Comparison of ENCODE assay signal across 14 mouse cellular contexts in genomic region chr2:138476486-138476885, GRCm38 (mm10).
DNase-seq lines count a peak whose midpoint lies in the region; ATAC-seq and TF ChIP-seq lines count a peak whose summit lies in the region.
"Had no signal": no experiment of that assay in that cellular context is flagged by ENCODE, and none has a peak within 500 bp of the region (broad histone marks: within the 10 kb centered on the region; RNA-seq: fewer than 3 reads in every experiment).

No protein-coding gene starts in this region.

- no peak for ATAC-seq in cerebellum, adult (ENCODE audit: insufficient number of reproducible peaks, low FRiP score, low TSS enrichment)
- ATAC-seq in hindbrain, embryonic 14.5 days (ENCODE audit: low FRiP score): no peak
- ATAC-seq in monocyte, adult 5-6 weeks (replicated peaks; ENCODE audit: insufficient number of reproducible peaks, low FRiP score, low TSS enrichment, poor library complexity, severe bottlenecking): no peak
- ATAC-seq: intestine, postnatal 0 days had no signal

- no peak overlapping the region for H3K4me2 ChIP-seq in hindbrain, embryonic 14.5 days (replicated peaks)
- H3K4me2 ChIP-seq: embryonic facial prominence, embryonic 12.5 days; heart, embryonic 11.5 days had no signal

- no peaks in the 10 kb centered on the region for H3K9me3 ChIP-seq in hindbrain, embryonic 14.5 days (ENCODE audit: control insufficient read depth, low read length)
- H3K9me3 ChIP-seq: embryonic facial prominence, embryonic 12.5 days; midbrain, embryonic 10.5 days had no signal

- TF ChIP-seq POLR2A in cerebellum, adult 2 months (IDR thresholded peaks at IDR 0.05; ENCODE audit: borderline replicate concordance, insufficient read depth, low read length): no peak
- no peak for TF ChIP-seq POLR2A in brain, embryonic 14.5 days (IDR thresholded peaks at IDR 0.05; ENCODE audit: borderline replicate concordance, extremely low read depth, insufficient read depth, insufficient read length, poor library complexity, severe bottlenecking)

- WGBS in cerebellum, adult 2 months: 19% methylated on average over 3 of the region's 3 CpGs
- 95% methylated on average over 3 of the region's 3 CpGs for WGBS in hindbrain, embryonic 14.5 days

- intact Hi-C loops in left cerebral cortex, postnatal 36 days (cut with DNase I): loop anchor here (5.0 kb wide), 1 partner anchor 141 kb away; no protein-coding TSS in a partner anchor

- TF ChIP-seq CTCF in cerebellum, adult 2 months (IDR thresholded peaks at IDR 0.05; ENCODE audit: borderline replicate concordance, insufficient read depth, low read depth, low read length): no peak
- no peak for TF ChIP-seq CTCF in brain, embryonic 14.5 days (IDR thresholded peaks at IDR 0.05; ENCODE audit: borderline replicate concordance, extremely low read depth, insufficient read depth, insufficient read length)

- H3K9ac ChIP-seq in hindbrain, embryonic 14.5 days: no peak overlapping the region
- H3K9ac ChIP-seq: embryonic facial prominence, embryonic 12.5 days had no signal

- H3K36me3 ChIP-seq in hindbrain, embryonic 14.5 days (replicated peaks; ENCODE audit: control insufficient read depth, insufficient read depth): no peaks in the 10 kb centered on the region
- H3K36me3 ChIP-seq: embryonic facial prominence, embryonic 12.5 days; midbrain, embryonic 10.5 days had no signal

- H3K27ac ChIP-seq in cerebellum, adult 2 months (ENCODE audit: insufficient read depth, low read length): peak overlapping the region; percentile 78; the same call in 1 of the 2 replicates
- no peak overlapping the region for H3K27ac ChIP-seq in hindbrain, embryonic 14.5 days
- H3K27ac ChIP-seq: embryonic facial prominence, embryonic 12.5 days; midbrain, embryonic 10.5 days had no signal

- no peaks in the 10 kb centered on the region for H3K27me3 ChIP-seq in cerebellum, adult 2 months (ENCODE audit: control insufficient read depth, insufficient read depth, low read length)
- H3K27me3 ChIP-seq in hindbrain, embryonic 14.5 days (ENCODE audit: control insufficient read depth, insufficient read depth, low read length): no peaks in the 10 kb centered on the region
- H3K27me3 ChIP-seq: embryonic facial prominence, embryonic 12.5 days had no signal

- peak; percentile 36 to 44 for DNase-seq in cerebellum, adult 2 months
- DNase-seq in brain, embryonic 14.5 days (ENCODE audit: low read depth): peak; percentile 11
- DNase-seq in frontal cortex, postnatal 25 days (ENCODE audit: low spot score in 2 of 2): peak; percentile 11 to 21
- DNase-seq in left cerebral cortex, postnatal 36 days (ENCODE audit: low spot score in 2 of 2): peak; percentile 60 to 67
- no peak for DNase-seq in hindbrain, embryonic 14.5 days (ENCODE audit: low spot score)
- no peak for DNase-seq in kidney, adult 11 months
- DNase-seq: adrenal gland, postnatal 14 days; liver had no signal

- peaks cover 12% of the 10 kb centered on the region; the same call in 1 of the 2 replicates for H3K4me1 ChIP-seq in cerebellum, adult 2 months (ENCODE audit: control insufficient read depth, insufficient read depth, low read length)
- no peaks in the 10 kb centered on the region for H3K4me1 ChIP-seq in hindbrain, embryonic 14.5 days (replicated peaks; ENCODE audit: control insufficient read depth, insufficient read depth, low read length)
- H3K4me1 ChIP-seq: embryonic facial prominence, embryonic 12.5 days; midbrain, embryonic 10.5 days had no signal

- H3K4me3 ChIP-seq in cerebellum, adult 2 months (replicated peaks; ENCODE audit: insufficient read depth, low read depth, low read length): no peak overlapping the region
- no peak overlapping the region for H3K4me3 ChIP-seq in hindbrain, embryonic 14.5 days (replicated peaks; ENCODE audit: low read length)
- H3K4me3 ChIP-seq: embryonic facial prominence, embryonic 12.5 days; midbrain, embryonic 10.5 days had no signal

Comparison
In these comparisons a context has a peak if more than half of its experiments do, and no peak if none do; other contexts are left out.
1. DNase-seq: peak in cerebellum, adult 2 months (2 of 2), brain, embryonic 14.5 days (single experiment), frontal cortex, postnatal 25 days (2 of 2) and left cerebral cortex, postnatal 36 days (2 of 2); none in hindbrain, embryonic 14.5 days (single experiment) and kidney, adult 11 months (single experiment).